Mouse (Mus musculus) T-cell, adult 66 days (primary cell): Measurements from ENCODE around the gene Trpc5. TPM values are rescaled to one million over a fixed set of nuclear protein-coding genes. Genes with fewer than 3 reads are reported as not detected.

Experiments used
- total RNA-seq, 2 experiments: library from RNA; stranded (reverse); gene quantifications; 3 replicates in 1 of 2; 4 replicates in 1 of 2; pipeline ENCODE4 v1.2.4; 2023

Trpc5 gene
- not detected for total RNA-seq

DNA sequence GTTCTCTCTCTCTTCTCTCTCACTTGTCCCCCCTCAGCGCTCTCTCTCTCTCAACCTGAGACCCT, at the start of gene Trpc5:
TSS of gene Trpc5 (minus strand) at position 39 of the 65 bp plus-strand sequence.

GRCm38 (mm10) chrX:144688207-144689118, 483 bp upstream of the Trpc5 start, which contains the start of gene Rtl4:
Rtl4 (plus strand) TSS chrX:144688907.

GRCm38 (mm10) chrX:144456281-144456680, 231.7 kb downstream of the Trpc5 start, which contains the start of gene Trpc5os:
Trpc5os (plus strand) TSS chrX:144456581.

Other genes starting within 250 kb of the Trpc5 start
- gene Trpc5os, start 231.6 kb downstream of the Trpc5 start, total RNA-seq: not detected
- gene Rtl4, start 727 bp upstream of the Trpc5 start, total RNA-seq: not detected